Mouse (Mus musculus) mature B cell (primary cell): ENCODE results near the gene CN725425.

Experiments used
- in situ Hi-C: fragments of 300-500 bp; cut with MboI; formaldehyde crosslinking; loops from 2 replicates; pipeline ENCODE4 v1.14.3; 2019

Gene CN725425

DNA sequence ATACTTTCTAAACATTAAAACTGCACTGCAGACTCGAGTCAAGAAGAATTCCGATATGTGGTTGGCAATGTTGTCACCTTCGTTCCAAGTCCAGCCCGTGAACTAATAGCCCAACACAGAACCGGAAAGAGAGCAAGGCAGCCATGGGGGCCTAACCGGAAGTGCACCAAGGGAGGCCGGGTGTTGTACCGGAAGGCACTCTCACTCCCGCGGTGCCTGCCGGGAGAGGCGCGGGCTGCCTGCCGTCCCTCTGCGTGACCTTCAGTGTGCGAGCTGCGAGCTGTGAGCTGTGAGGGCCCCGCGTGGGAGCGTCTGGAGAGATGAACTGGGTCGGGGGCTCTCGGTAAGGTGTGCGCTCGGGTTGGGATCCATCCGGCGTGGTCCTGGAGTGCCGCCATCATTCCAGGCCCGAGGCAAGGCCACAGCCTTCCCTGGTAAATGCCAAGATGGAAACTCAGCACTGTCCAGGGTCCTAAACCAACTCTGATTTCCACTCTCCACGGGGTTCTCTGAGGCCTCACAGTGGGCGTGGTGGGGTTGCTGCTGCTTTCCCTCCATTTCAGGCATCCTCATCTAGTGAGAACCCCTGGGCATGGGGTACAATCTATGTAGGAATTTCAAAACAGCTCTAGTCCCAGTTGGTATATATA is at the start of gene CN725425:
Gene CN725425 (plus strand): TSS at position 239 of the 650 bp plus-strand sequence.
- in situ Hi-C loops, result no loop called here

DNA sequence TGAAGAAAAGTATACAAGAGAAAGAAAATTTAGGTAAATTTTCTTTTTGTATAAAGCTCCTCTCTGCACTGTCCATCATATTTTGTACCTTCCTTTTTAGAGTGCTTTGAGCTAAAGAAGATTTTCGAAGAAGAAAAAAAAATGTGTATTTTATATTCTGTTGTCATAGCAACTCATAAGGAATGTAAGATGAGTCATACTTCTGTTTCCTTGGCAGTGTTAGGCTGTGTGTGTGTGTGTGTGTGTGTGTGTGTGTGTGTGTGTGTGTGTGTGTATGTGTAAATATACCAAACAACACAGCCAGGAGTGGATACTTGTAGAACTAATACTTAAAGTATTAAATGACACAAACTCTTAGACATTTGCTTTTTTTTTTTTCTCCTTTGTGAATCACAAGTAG is 46.7 kb upstream of the CN725425 start:
- in situ Hi-C loops, result no loop called here

DNA sequence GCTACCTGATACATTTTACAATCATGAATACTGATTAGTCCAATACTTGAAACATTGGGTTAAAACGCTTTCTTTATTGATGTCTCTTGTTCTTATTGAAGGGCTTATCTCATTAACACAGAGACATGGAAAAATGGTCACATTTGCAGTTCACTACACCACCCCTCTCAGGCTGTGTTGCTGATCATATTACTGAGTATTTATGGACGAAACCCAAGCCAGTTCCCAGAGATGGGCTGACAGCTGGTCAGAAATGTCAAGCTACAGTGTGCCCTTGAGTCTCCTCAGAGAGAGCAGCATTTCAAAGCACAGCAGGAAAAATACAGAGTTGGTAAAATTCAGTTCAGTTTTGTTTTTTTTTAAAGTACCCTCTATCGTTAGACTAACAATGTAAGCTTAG is 46.0 kb upstream of the CN725425 start:
- in situ Hi-C loops, result no loop called here

DNA sequence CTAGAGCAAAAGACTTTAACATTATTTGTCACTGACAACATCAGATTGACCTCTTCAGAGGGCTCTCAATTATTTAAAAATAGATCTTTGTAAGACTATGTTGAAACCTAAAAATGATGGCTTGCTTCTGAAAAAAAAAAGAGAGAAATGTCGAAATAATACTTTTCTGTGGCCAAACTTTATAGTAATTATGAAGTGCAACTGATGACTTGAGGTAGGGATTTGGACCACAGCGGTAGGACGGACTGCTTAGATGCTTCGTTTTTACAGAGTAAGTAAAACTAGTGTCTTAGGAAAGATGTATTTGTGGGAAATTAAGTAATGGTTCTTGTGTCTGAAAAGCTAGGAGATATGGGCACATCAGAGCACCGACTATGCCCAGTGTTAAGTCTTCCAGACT is 38.1 kb upstream of the CN725425 start:
- in situ Hi-C loops, result no loop called here

DNA sequence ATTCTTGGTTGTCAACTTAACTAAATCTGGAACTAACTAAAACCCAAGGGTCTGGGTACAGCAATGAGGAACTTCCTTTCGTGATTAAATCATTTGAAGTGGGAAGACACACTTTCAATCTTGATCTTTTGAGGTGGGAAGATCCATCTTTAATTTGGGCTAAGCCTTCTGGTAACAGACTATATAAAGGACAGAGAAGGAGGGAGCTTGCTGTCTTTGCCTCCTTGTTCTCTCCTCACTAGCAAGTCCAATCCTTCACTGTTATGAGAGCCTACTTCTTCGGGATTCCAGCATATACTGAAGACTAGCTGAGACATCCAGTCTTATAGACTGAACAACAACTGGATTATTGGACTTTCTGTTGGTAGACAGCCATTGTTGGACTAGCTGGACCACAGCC is 35.8 kb upstream of the CN725425 start:
- in situ Hi-C loops, result no loop called here

DNA sequence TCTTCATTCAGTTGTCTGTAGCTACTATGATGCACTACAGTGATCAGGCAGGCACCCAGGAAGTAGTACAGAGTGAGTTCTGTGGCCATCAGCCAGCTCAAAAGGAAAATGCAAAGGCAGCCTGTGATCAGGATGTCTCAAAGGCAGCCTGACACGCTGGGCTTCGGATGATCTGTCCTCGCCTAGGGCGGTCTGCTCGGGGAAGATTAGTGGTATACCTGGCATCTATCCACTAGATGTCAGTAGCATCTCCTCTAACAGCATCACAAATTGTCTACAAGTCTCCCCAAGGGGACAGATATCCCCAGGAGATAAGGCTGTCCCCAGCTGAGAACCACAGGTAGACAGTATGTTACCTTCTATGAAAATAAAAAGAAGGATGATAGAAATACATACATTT is 34.3 kb upstream of the CN725425 start:
- in situ Hi-C loops, result no loop called here

DNA sequence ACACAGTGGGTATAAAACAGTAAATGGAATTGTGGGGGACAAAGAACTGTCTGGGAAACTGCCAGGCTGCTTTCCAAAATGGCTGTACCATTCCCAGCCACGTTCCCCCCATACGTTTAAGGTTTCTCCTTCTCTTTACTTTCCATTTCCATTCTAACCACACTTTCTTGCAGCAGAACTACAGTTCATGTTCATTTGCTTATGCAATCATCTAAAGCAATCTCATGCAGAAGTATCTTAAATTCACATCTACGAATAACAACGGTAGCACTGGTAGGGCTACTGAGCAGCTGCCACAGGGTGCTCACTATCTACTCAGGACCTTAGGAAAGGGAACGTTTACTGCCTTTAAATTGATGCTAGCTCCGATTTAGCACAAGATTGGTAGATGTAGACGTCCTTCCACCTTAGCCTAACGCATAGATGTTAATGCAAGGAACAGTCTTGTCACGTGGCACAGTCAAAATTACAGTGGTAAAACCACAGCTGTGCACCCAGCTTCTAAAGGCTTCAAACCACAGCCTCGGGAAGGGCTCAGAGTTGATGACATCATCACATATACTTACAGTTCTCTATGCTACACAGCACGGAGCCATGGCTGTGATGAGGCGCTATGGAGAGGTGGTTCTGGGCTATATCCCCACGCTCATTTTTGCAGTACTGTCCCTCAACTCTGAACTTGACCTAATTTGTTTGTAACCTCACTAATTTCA is 31.3 kb upstream of the CN725425 start:
- in situ Hi-C loops, result no loop called here

DNA sequence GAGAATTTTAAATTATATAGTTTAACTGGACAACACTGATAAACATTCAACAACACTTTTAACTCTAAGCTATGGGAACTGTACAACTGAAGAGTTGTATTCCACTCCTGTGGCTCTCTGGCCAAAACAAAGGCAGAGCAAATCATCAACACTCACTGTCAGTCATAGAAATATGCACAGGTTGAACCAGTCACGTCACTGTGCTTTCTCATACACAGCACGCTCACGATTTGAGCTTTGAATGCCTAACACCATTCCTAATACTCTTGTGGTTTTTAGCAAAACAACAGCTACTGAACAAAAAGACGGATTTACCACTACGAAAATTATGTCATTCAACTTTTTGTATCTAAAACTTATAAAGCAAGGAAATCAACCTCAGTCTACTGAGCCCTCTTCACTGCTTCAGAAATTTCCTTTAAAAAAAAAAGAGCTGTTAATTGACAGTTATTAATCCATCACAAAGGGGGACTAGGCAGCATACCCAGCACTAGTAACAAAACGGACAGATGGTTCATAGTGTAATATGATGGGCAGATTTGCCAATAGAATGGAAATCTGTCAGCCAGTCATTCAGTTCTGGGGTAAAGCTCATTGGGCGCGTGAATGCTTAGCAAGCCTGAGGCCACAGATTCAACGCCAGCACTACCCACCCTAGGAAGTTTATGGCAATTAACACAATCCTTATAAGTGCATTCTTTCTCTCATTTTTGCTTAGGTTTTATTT is 28.5 kb upstream of the CN725425 start:
- in situ Hi-C loops, result no loop called here

DNA sequence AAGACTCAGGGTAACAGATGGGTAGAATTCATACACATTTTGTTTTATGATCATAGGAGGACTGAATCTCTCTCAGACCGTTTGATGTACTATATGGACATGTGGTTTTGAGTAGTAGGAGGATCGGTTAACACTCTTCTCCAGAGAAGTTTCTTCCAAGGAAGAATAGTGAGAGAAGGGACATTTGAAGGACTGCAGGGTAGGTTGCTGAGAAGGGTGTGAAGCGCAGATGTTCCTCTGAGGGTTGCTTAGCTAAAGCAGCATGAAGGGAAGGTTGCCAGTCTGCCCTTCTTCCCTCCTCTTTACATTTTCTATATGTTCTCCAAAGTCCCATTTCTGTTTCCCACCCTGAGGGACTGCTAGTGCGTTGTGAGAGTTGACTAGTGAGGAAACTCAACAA is 28.0 kb upstream of the CN725425 start:
- in situ Hi-C loops, result no loop called here

DNA sequence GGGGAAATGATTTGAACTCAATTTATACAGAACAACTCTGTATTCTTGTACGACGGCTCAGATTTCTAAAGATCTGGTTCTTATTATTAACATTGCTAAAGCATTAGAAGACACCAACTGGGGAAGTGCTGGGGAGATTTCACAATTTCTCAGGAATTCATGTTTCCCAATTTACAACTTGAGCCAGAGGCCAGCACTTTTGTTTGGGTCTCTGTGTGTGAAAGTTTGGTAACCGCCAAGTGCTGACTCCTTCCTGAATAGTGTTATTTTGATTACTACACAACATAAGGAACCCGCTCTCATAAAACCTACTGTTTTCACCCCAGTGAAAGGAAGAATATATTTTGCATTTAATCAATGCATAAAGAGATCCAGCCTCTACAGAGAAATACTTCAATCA is 27.1 kb upstream of the CN725425 start:
- in situ Hi-C loops, result no loop called here

DNA sequence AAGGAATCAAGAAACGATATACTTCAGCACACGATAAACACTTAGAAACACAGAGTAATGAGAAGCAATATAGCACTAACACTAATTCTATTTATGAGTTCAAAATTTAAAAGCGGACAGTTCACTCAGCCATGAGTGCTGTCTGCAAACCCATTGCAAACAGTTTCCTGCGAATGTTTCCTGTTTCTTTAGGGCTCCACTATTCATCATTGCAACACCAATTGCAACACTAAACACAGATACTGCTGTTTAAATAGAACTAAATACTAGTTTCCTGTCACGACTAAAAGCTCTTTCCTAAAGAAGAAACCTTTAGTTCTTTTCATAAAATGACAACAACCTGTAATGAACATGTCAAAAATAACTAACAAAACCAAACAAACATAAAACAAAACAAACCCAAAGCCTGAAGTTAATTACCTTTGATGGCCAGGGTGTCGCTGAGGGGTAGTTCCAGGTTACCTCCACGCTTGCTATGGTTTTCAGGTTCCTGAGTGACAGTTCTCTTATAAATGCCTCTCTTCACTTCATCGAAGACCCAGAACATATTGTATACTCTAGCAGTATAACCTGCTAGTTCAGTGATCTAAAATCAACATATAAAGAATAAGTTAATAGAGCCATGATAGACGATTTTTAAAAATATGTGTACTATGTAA is 20.5 kb upstream of the CN725425 start:
- in situ Hi-C loops, result no loop called here

DNA sequence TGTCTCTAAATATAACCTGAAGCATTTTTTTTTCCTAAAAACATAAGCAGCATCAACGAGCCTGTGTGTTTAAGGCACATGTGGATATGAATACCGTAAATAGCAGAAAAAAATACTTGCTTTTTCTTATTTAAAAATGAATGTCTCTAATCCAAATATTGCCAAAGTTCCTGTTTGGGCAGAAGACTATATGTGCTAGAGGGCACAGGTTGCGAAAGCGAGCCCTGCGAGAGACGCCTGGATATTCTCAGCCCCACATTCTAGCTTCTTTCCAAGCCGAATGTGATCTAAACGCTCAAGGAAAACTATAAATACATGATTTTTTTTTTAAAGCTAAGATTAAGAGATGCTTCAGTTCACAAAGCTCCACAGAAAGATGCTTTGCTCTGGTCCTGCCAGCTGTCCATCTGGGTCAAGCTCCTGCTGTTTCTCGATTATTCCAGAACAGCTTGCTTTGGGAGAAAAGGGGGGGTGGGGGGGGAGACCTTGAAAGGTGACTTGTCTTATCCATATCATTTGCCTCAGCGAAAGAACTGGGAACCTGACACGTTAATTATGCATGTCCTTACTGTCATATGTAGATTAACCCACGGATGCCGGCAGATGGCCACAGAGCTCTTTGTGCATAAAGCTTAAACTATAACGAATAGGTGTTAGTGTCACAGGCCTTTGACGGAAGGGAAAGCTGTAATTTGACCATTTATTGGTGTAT is 19.2 kb upstream of the CN725425 start:
- in situ Hi-C loops, result no loop called here

DNA sequence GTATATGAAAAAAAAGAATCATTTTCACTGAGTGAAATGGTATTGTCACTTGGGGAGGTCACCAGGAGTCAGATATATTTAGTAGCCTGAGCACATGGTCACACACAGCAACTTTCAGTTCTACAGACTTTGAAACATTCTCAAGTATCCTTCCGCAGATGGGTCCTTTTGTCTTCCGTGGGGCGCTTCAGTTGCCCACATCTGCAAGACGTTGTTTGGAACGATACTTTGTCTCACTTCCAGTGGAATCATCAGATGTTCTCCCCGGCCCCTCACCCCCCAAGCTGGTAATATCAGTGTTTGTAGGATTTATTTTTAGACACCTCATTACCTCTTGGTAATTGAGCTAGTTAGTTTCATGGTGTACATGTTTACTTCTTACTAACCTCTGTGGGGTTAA is 12.9 kb upstream of the CN725425 start:
- in situ Hi-C loops, result no loop called here

DNA sequence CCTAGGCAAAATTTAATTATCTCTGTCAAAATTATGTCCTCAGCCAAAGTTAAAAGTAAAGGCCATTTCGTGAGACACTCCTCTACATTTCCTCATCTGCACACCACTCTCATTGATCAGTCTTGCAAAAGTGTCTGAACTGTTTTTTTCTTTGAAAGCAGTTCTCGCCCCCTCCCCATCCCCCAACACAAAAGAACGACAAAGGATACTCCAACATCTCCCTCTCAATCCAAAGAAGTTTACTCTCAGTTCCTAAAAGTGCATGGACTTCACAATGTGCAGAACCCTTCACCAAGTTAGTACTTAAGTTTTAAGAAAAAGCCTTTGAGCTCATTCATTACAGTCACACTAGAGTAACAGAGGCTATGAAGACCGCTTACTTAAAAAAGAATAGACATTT is 9.3 kb upstream of the CN725425 start:
- in situ Hi-C loops, result no loop called here

DNA sequence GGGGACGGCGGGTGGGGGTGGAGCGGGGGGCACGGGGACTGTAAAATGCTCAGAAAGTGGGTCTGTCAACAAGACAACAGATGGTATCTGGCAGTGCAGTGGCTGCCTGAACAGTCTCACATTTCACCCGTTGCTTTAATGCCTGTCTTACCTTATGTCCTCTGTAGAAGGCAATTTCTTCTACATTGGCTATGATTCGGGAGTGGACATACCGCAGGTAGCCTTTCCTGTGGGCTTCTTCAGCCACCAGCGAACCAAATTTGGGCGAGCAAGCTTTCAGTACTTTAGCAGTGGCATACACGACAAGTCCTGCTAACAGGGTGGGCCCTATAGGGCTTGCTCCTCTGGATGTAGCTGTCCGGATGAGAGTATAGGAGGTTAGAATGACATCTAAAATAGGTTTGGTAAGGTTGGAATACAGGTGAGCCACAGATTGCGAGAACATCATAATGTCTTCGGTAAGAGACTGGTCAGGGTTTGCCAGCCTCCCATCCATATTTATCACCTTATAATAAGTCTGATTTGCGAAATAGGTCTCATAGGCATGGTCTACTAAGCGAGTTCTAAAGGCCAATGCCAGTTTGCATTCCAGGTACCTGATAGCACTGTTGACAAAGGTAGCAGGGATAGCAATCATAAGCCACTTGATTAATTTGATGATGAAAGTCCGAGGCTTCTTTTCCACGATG is 8.6 kb upstream of the CN725425 start:
- in situ Hi-C loops, result no loop called here

DNA sequence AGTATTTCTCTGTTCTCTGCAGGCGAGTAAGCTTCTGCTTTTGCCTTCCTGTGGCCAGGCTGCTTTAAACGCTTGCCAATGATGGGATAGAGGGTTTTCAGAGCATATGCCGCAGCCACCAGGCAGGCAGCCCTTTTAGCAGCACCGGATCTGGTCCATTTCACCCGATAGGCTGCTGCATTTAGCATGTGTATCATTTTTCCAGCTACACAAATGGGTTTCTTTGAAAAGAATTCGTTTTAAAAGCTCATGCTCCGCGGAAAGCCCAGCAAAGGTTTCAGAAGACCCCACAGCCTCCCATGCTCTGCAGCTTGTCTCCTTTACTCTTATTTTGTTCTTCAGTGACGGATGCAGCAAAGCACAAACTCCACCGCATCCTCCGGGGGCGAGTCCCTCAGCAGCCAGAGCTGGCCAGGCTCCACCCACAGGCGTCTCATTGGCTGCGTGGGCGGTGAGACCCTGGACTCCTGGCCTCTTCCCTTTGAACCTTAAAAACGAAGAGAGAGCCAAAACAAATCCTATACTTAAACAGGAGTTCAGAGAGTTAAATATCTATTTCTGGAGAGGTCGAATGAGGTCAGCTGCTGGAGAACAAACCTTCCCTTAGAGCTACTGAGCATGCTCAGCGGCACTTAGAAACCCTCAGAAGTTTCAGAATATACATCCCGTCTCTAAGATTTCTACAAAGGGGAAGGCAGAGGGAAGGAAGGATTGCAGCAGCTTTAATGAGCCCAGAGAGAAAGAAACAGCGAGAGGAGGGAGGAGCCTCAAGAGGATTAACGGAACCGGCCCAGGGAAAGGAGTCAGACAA is 7.7 kb upstream of the CN725425 start, which contains the start of gene Abcd2:
Gene Abcd2 (minus strand): TSS at position 388 of the 811 bp plus-strand sequence.
- in situ Hi-C loops, result no loop called here

DNA sequence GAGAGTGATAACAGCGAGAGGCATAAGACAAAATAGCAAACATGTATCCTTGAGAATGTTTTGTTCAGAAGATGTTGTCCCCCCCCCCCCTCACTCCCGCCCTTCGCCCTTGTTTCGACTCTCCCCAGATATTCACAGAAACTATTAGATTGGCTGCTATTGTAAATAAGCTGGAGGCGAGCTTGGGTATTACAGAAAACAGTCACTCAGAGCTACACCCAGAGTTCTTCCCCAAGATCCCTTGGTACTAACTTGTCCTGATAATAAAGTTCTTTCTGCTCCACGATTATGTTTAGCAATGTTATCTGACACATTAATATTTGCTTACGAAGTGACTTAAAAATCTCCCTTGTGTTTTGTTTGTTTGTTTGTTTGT is 7.1 kb upstream of the CN725425 start:
- in situ Hi-C loops, result no loop called here

DNA sequence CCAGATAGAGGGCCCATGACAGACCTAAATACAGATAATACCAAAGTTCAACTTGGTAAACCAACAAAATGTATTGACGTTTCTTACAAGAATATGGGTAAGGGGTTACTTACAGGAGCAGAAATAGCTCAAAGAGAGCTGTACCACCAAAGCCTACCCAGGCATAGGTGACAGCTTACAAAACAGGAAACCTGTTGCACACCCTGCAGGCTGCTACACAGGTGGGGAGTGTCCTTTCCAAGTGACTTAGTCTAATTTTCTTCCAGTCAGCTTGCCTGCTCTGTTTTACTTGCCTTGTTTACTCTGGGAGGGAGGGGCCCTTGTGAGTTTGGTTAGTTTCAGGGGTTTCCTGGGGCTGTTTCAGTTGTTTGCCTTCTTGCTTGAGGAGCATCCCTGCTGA is 1.5 kb downstream of the CN725425 start:
- in situ Hi-C loops, result no loop called here

DNA sequence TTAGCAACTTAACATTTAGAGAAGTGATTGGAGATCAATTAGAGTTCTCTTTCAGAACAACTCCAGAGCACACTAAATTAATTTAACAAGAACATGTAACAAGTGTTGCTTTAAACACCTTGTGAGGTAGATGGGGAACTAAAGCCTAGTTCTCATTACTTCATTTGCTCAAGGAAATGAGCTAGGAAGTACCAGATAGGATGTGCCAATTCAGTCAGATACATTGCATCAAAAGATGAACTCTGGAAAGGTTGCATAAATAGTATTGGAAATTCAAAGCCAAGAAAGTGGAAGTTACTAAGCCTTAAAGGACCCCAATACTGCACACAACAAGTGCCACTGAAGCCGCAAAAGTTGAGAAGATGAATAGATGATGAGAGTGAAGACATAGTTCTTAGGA is 3.2 kb downstream of the CN725425 start:
- in situ Hi-C loops, result no loop called here

DNA sequence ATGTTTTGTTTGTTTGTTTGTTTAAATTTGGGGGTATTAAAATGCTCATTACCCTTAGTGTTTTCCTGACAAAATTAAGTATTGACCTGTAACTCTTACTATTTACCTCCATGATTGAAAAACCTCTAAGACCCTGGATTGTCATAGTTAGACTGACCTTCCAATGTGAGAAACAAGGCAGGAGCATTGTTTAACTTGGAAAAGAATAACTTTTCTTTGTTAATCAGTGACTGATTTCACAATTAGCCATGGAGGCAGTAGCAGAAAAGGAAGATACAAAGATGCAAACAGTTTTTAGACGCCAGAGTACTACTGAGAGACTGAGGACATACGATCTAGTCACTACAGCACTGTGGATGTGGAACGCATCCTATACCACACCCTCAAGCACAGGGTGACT is 4.2 kb downstream of the CN725425 start:
- in situ Hi-C loops, result no loop called here

DNA sequence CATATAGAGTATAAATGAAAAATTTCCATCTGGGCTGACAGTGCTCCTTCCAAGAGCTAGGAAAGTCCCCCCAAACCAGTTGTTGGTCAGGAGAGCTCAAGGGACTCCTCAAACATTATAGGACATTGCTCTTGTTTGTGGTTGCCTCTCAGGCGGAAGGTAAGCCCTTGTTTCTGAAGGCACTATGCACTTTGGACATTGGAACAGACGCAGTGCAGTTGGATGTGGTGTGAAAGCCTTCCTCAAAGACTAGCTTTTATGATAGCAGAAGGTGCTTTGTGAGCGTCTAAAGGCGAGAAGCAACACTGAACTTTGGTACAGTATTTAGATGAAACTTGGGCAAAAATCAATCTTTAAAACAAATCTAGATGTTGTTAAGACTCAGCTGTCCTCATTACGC is 7.2 kb downstream of the CN725425 start:
- in situ Hi-C loops, result no loop called here
